Mouse (Mus musculus): Measurements from ENCODE around the gene Egfl8. TPM values are rescaled to one million over a fixed set of nuclear protein-coding genes. Genes with fewer than 3 reads are reported as not detected.

Gene Egfl8
- total RNA-seq, 2 experiments from 2014 or later: not detected

DNA sequence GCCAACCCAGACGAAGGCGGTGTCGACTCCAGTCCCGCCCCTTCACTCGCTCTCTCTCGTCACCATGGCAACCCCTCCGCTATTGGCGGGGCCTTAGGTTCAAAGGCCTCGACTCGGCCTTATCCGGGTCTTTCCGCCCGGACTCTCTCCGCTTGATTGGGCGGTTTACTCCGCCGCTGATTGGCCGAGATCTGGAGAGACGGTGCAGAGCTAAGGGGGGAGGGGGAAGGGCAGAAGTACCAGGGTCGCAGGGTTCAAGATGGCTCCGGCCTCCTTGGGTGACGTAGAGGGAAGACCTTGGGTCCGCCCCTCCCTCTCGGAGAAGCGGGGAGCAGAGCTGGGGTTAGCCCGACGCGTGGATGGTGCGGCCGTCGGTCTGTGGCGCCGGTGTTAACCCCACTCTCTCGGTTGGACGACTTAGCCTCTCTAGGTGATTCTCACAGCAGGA lies 11.7 kb downstream of the Egfl8 start, which contains the start of gene Agpat1:
Gene Agpat1 (plus strand): TSS at position 202 of the 448 bp plus-strand sequence.
- ATAC-seq (replicated peaks; ENCODE audit: low FRiP score, poor library complexity, severe bottlenecking): peak; percentile 71

DNA sequence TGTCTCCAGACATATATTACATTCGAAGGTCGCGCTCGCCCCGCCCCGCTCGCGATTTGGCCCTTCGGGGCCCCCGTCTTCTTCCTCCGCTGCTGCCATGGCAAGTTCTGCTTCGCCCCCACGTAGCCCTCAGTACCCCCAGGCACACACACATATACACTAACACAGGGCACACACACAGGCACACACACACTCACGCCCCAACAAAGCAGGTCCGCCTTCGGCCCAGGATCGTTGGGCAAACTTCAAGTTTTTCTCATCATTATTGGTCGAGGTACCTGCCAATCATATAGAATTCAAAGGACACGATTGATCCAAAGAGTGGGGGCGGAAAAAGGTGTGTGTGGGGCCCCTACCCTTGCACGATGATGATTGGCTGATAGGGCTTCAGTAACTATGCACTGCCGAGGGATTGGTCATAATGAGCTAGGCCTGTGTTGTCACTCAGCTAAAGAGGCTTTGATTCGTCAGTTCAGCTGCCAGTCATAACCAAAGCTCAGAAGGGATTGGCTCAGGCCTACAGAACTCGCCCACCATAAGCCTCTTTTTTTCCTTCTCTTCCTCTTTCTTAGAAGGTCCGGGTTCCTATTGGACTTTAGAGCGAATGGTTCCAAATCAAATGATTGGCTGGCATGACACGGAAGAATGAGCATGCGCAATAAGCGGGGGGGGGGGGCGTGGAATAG lies 12.3 kb downstream of the Egfl8 start, which contains the start of gene Rnf5:
Gene Rnf5 (minus strand): TSS at position 316 of the 686 bp plus-strand sequence.
- ATAC-seq (replicated peaks; ENCODE audit: low FRiP score, poor library complexity, severe bottlenecking): peak; percentile 78

DNA sequence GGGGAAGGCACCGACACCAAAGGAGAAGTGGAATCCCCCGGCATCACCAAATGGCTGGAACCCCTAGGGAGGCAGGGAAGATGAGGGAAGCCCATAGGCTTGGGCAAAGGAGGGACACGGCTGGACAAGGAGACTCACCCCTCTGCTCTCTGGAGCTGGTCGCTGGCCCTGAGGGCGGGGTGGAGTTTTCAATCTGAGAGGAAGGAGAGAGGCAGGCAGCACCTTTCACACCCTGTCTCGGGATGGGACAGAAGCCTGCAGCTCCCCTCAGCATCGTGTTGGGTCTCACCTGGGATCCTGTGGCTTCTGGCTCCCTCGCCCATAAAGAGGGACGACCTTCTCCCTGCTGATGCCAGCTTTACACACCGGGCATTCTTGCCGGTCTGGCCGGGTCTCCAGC lies 14.0 kb downstream of the Egfl8 start:
- no peak for ATAC-seq (replicated peaks; ENCODE audit: low FRiP score, poor library complexity, severe bottlenecking)

DNA sequence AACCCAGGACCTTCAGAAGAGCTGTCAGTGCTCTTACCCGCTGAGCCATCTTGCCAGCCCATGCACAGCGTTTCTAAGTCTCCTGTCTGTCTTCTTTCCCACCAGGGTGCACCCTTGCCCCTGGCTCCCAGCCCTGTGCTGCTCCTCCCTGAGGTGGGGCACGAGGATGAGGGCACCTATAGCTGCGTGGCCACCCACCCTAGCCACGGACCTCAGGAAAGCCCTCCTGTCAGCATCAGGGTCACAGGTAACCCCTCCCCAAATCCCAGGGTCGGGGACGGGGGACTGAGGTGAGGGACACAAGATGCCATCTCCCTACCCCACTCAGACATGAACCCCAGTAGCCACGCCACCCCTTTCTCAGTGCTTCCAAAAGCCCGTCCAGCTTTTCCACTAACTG lies 15.9 kb downstream of the Egfl8 start:
- no peak for ATAC-seq (replicated peaks; ENCODE audit: low FRiP score, poor library complexity, severe bottlenecking)

DNA sequence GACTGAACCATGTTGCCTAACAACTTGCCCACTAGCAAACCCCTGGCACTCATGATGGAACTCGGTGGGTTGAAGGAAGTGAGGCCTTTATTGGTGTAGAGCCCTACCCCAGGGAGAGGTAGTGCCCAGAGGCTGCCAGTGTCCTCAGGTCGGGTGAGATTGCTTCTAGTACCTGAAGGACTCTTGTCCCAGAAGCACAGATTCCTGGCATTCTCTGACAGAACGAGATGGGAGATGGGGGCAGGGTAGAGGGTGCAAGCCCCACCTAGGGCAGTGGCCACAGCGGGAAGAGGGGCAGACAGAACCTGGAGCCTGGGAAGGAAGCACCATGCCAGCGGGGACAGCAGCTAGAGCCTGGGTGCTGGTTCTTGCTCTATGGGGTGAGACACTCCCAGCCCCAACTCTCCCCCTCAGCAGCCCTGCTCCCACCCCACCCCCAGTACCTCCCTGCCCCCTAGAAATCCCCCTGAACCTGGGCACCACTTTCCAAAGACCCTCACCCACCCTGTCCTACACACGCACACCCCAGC lies 18.1 kb downstream of the Egfl8 start, which contains the start of gene Ager:
Gene Ager (plus strand): TSS at position 297 of the 530 bp plus-strand sequence.
- no peak for ATAC-seq (replicated peaks; ENCODE audit: low FRiP score, poor library complexity, severe bottlenecking)

- no peak for ATAC-seq (replicated peaks; ENCODE audit: low FRiP score, poor library complexity, severe bottlenecking)
Observed at GRCm38 (mm10) chr17:34596098-34596497, 19.7 kb downstream of the Egfl8 start.

GRCm38 (mm10) chr17:34593752-34594525 lies 21.8 kb downstream of the Egfl8 start:
- ATAC-seq (replicated peaks; ENCODE audit: low FRiP score, poor library complexity, severe bottlenecking): no peak

- 0 out of 2 replicates have a peak, but pooled peaks have one; percentile 7 for ATAC-seq (replicated peaks; ENCODE audit: low FRiP score, poor library complexity, severe bottlenecking)
Observed at GRCm38 (mm10) chr17:34592581-34593549, 22.9 kb downstream of the Egfl8 start.

- ATAC-seq (replicated peaks; ENCODE audit: low FRiP score, poor library complexity, severe bottlenecking): peak; percentile 74
Observed at GRCm38 (mm10) chr17:34591994-34592375, 23.8 kb downstream of the Egfl8 start.

- no peak for ATAC-seq (replicated peaks; ENCODE audit: low FRiP score, poor library complexity, severe bottlenecking)
Observed at GRCm38 (mm10) chr17:34591029-34591993, 24.5 kb downstream of the Egfl8 start, which contains the start of gene Pbx2. Gene Pbx2, plus strand, starts transcription at chr17:34591266.

- ATAC-seq (replicated peaks; ENCODE audit: low FRiP score, poor library complexity, severe bottlenecking): no peak
Observed at GRCm38 (mm10) chr17:34590154-34590987, 25.4 kb downstream of the Egfl8 start.

- ATAC-seq (replicated peaks; ENCODE audit: low FRiP score, poor library complexity, severe bottlenecking): no peak
Observed at GRCm38 (mm10) chr17:34589681-34590101, 26.1 kb downstream of the Egfl8 start, which contains the start of gene Gpsm3. Gene Gpsm3, plus strand, starts transcription at chr17:34589806.

GRCm38 (mm10) chr17:34589206-34589605 lies 26.6 kb downstream of the Egfl8 start:
- no peak for ATAC-seq (replicated peaks; ENCODE audit: low FRiP score, poor library complexity, severe bottlenecking)

GRCm38 (mm10) chr17:34588767-34589166 lies 27.0 kb downstream of the Egfl8 start:
- ATAC-seq (replicated peaks; ENCODE audit: low FRiP score, poor library complexity, severe bottlenecking): no peak

- ATAC-seq (replicated peaks; ENCODE audit: low FRiP score, poor library complexity, severe bottlenecking): no peak
Observed at GRCm38 (mm10) chr17:34587814-34588213, 28.0 kb downstream of the Egfl8 start.

GRCm38 (mm10) chr17:34587423-34587811 lies 28.4 kb downstream of the Egfl8 start:
- peak; percentile 77 for ATAC-seq (replicated peaks; ENCODE audit: low FRiP score, poor library complexity, severe bottlenecking)

DNA sequence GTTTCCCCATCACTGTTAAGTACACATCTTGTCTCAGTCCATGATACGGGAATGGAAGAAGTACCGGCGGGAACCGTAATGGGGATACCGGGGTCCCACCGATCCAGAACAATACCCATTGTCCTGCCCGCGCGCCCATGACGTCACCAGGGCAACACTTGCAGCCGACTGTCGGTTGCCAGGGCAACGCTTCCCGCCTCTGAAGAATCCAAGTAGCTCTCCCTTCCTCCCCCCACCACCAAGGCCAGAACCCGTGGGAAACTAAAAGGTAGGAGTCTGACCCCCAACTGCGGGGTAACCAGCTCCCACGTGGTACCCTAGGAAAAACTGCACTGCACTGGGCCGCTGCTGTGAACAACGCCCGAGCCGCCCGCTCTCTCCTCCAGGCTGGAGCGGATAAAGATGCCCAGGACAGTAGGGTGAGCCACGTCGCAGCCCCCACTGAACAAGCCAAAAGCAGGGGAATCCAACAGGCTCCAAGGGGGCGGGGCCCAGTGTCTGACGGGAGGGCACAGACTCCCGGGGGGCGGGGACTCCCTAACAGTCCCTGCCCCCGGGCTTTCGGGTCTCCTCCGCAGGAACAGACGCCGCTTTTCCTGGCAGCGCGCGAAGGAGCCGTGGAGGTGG lies 28.9 kb downstream of the Egfl8 start:
- peak; percentile 66 for ATAC-seq (replicated peaks; ENCODE audit: low FRiP score, poor library complexity, severe bottlenecking)
